Mouse (Mus musculus) hindbrain, embryonic 15.5 days (tissue): ENCODE data around the gene Phf1. TPM values are rescaled to one million over a fixed set of nuclear protein-coding genes. Genes with fewer than 3 reads are reported as not detected.
"Not testable (repeated sequence)": the region's sequence is repeated elsewhere in the genome, so short reads cannot be mapped to it uniquely, and the experiment has no call there.

Experiments
- ATAC-seq: fragments of 200-750 bp; cut with Nextera tagmentation; 2 replicates; pipeline ENCODE4 v1.8.0; 2017; ENCODE audit warnings: low read depth, moderate number of reproducible peaks, moderate TSS enrichment; ENCODE audit not compliant: low FRiP score
- H3K27ac ChIP-seq: fragments of 300-500 bp; sonication (generic); replicated peaks from 2 replicates; pipeline ENCODE4 v1.5.1; 2015; ENCODE audit warnings: mild to moderate bottlenecking, inconsistent platforms
- H3K27me3 ChIP-seq: fragments of 300-500 bp; sonication (generic); 2 replicates; pipeline ENCODE4 v1.6.1; 2015; ENCODE audit warnings: control low read depth, inconsistent platforms
- H3K36me3 ChIP-seq: fragments of 300-500 bp; sonication (generic); 2 replicates; pipeline ENCODE4 v1.6.1; 2015; ENCODE audit warnings: control low read depth, inconsistent platforms
- H3K4me1 ChIP-seq: fragments of 300-500 bp; sonication (generic); replicated peaks from 2 replicates; pipeline ENCODE4 v1.6.1; 2015; ENCODE audit warnings: control low read depth, inconsistent platforms
- H3K4me2 ChIP-seq: fragments of 300-500 bp; sonication (generic); 2 replicates; pipeline ENCODE4 v1.6.1; 2015; ENCODE audit warnings: moderate library complexity, mild to moderate bottlenecking, inconsistent platforms
- H3K4me3 ChIP-seq: fragments of 300-500 bp; sonication (generic); 2 replicates; pipeline ENCODE4 v1.5.1; 2015; ENCODE audit warnings: mild to moderate bottlenecking, inconsistent platforms
- H3K9ac ChIP-seq: fragments of 300-500 bp; sonication (generic); 2 replicates; pipeline ENCODE4 v1.6.1; 2015; ENCODE audit warnings: inconsistent platforms
- H3K9me3 ChIP-seq: fragments of 300-500 bp; sonication (generic); 2 replicates; pipeline ENCODE4 v1.6.1; 2016; ENCODE audit warnings: control low read depth, inconsistent platforms
- WGBS: fragments of 180-500 bp; shearing (Covaris S2); methylation state at CpG from one replicate; pipeline ENCODE4 v1.1.7; 2015; 5-methylcytosine and 5-hydroxymethylcytosine counted together
- microRNA-seq: library from miRNA; unstranded; fragments of <30 nt; microRNA quantifications from one replicate; pipeline ENCODE4, GENCODE M21; 2016
- polyA plus RNA-seq: library from polyadenylated mRNA; unstranded; fragments of >200 nt; fragmentation: Nextera tagmentation; extraction: Ambion mirVana; gene quantifications from 2 replicates; pipeline ENCODE4 v1.2.1, GENCODE M21; 2015

Gene Phf1
- polyA plus RNA-seq, 1 experiment from 2014 or later, result 34.7 TPM

DNA sequence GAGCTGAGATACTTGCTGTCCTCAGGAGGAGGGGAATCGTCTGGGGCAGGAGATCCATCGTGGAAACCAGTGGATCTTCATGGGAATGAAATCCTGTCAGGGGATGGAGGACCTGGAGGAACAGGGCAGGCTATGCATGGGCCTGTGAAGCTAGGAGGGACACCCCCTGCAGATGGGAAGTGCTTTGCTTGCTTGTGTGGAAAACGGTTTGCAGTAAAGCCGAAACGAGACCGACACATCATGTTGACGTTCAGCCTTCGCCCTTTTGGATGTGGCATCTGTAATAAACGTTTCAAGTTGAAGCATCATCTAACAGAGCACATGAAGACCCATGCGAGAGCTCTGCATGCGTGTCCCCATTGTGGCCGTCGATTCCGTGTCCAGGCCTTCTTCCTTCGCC, 41.7 kb downstream of the Phf1 start:
- H3K4me1 ChIP-seq, result peaks cover 64% of the 10 kb centered on the region
- H3K9me3 ChIP-seq, result no peaks in the 10 kb centered on the region
- ATAC-seq, result no peak
- peak overlapping the region; percentile 86; the same call in 1 of the 2 replicates for H3K4me3 ChIP-seq
- no peaks in the 10 kb centered on the region for H3K27me3 ChIP-seq
- H3K36me3 ChIP-seq, result peaks cover 51% of the 10 kb centered on the region
- no peak overlapping the region for H3K9ac ChIP-seq
- peak overlapping the region; percentile 94 for H3K4me2 ChIP-seq
- WGBS, result 94% methylated on average over 15 of the region's 15 CpGs
- no peak overlapping the region for H3K27ac ChIP-seq

DNA sequence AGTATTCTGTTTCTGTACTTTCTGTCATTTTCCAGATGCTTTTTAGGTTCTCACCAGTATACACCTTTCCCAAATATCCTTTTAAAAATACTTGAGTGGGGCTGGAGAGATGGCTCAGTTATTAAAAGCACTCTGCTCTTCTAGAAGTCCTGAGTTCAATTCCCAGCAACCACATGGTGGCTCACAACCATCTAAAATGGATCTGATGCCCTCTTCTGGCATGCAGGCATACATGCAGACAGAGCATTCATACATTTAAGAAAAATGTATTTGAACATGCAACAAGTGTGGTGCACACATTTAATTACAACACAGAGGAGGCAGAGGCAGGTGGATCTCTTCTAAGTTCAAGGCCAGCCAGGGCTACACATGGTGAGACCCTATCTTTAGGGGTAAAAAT, 42.6 kb downstream of the Phf1 start:
- Histone ChIP-seq H3K36me3 (peaks cover 49% of the 10 kb centered on the region), H3K9ac (no peak overlapping the region), H3K4me1 (peaks cover 64% of the 10 kb centered on the region), H3K4me3 (no peak overlapping the region), H3K27ac (no peak overlapping the region), H3K9me3 (no peaks in the 10 kb centered on the region), H3K27me3 (no peaks in the 10 kb centered on the region), H3K4me2 (no peak overlapping the region)
- no peak for ATAC-seq

DNA sequence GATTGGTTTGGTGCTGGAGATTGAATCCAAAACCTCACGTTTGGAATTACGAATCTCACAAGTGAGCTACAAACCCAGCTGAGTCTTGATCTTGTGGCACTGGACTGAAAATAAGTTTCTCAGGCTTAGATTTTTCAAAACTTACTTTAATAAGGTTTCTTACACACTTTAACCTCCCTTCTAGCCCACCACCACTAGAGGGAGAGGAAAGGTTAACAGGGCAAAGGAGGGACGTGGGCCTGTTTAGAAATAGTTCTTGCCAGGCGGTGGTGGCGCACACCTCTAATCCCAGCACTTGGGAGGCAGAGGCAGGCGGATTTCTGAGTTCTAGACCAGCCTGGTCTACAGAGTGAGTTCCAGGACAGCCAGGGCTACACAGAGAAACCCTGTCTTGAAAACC, 44.5 kb downstream of the Phf1 start:
- not testable (repeated sequence) for H3K4me3 ChIP-seq, ATAC-seq, H3K9me3 ChIP-seq, H3K27ac ChIP-seq, H3K27me3 ChIP-seq, H3K4me2 ChIP-seq, H3K9ac ChIP-seq
- WGBS, result 92% methylated on average over 6 of the region's 6 CpGs
- Histone ChIP-seq H3K36me3 (peaks cover 49% of the 10 kb centered on the region), H3K4me1 (peaks cover 49% of the 10 kb centered on the region)

DNA sequence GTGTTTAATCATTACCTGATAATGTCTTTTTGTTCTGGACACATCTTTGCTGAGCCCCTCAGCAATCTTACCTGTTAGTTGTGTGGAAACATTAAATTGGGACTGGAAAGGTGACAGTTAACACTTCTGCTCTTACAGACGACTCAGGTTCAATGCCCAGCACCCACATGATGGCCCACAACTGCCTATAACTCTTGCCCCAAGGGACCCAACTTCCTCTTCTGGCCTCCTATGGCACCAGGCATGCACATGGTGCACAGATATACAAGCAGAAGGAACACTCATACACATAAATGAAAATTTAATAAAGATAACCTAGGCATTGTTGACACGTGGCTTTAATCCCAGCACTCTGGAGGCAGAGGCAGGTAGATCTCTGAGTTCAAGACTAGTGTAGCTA, 46.6 kb downstream of the Phf1 start:
- Histone ChIP-seq H3K27me3 (no peaks in the 10 kb centered on the region), H3K4me2 (no peak overlapping the region), H3K9me3 (no peaks in the 10 kb centered on the region), H3K4me3 (no peak overlapping the region), H3K9ac (no peak overlapping the region), H3K4me1 (peaks cover 36% of the 10 kb centered on the region), H3K27ac (no peak overlapping the region), H3K36me3 (peaks cover 48% of the 10 kb centered on the region)
- 81% methylated on average over 2 of the region's 2 CpGs for WGBS
- no peak for ATAC-seq

DNA sequence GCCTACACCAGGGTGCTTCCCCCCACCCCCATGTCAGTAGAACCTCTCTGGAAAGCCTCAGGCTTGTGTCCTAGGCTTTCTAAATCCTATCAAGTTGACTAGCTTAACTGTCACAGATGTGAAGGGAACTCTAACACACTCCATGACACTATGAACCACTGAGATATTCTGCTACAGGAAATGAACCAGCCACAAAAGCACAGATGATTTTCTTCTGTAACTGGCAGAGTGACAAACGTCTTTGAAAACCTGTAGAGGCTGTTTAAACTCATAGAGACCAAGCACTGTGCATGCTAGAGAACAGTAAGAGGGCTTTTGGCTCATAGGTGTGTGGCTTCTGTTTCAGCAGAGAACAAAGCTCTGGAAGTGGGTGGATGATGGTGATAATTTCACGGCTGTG, 48.2 kb downstream of the Phf1 start:
- Histone ChIP-seq H3K4me1 (peaks cover 20% of the 10 kb centered on the region), H3K9me3 (no peaks in the 10 kb centered on the region), H3K27me3 (no peaks in the 10 kb centered on the region), H3K4me2 (no peak overlapping the region), H3K4me3 (no peak overlapping the region), H3K9ac (no peak overlapping the region), H3K27ac (no peak overlapping the region), H3K36me3 (peaks cover 32% of the 10 kb centered on the region)
- no peak for ATAC-seq
- 78% methylated on average over 2 of the region's 2 CpGs for WGBS

DNA sequence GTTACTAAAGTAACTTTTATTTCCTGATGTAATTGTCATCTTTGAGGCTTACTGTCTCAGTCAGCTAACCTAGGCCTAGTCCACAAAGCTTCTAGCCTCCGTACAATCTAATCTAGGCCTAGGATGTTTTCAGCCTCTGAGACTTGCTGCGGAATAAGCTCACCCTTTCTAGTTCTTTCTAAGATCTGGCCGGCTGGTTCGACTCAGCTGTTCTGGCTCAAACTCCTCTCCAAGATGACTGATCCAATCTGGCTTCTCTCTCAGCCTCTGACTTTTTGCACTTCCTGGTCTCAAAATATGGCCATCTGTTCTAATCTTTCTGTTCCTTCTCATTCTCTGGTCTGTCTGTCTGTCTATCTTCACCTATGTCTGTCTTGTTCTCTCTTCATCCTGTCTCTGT, 50.5 kb downstream of the Phf1 start:
- no peak for ATAC-seq
- Histone ChIP-seq H3K36me3 (peaks cover 14% of the 10 kb centered on the region), H3K9me3 (no peaks in the 10 kb centered on the region), H3K4me2 (no peak overlapping the region), H3K9ac (no peak overlapping the region), H3K4me1 (peaks cover 6% of the 10 kb centered on the region; the same call in 1 of the 2 replicates), H3K27ac (no peak overlapping the region), H3K27me3 (no peaks in the 10 kb centered on the region), H3K4me3 (no peak overlapping the region)
- WGBS, result 99% methylated on average over 4 of the region's 4 CpGs

DNA sequence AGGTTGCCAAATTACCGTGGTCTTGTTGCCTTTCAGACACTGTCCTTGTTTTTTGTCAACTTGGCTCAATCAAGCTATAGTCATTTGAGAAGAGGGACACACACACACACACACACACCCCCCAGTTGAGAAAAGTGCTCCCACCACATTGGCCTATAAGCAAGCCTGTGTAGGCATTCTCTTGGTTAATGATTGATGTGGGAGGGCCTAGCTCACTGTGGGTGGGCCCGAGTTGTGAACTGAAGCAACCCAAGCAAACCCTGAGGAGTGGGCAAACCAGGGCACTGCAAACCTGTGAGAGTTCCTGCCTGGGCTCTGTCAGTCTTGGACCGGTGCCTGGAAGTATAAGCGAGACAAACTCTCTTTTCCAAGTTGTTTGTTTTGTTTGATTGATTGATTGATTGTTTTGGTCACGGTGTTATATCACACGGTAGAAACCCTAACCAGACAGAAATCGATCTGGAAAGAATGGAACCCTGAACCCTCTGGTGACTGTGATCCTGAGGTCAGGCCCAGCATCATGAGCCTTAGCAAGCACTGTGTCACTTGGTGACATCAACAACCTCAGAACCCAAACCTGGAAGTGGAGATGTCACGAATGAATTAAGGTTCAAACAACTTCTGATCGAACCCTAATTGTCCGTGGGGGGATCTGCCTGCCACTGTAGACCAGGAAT, 52.8 kb downstream of the Phf1 start:
- Histone ChIP-seq H3K27me3 (no peaks in the 10 kb centered on the region), H3K4me3 (no peak overlapping the region), H3K4me1 (no peaks in the 10 kb centered on the region), H3K36me3 (peaks cover 3% of the 10 kb centered on the region; the same call in 1 of the 2 replicates), H3K4me2 (no peak overlapping the region), H3K9ac (no peak overlapping the region), H3K9me3 (no peaks in the 10 kb centered on the region), H3K27ac (no peak overlapping the region)
- ATAC-seq, result no peak
- WGBS, result 81% methylated on average over 10 of the region's 10 CpGs

Small RNA genes lying within 50 kb of the gene (microRNA-seq; reads per million reads assigned to microRNA genes)
- gene Gm27775, result not detected
- gene Mir3083, result 1.3 reads per million
- gene Mir6968, result 0.65 reads per million

Other genes with a start within 250 kb of the Phf1 start
- gene Crebrf, start 217.4 kb upstream of the Phf1 start, polyA plus RNA-seq, result 11.5 and 12.4 TPM in 2 replicates
- 54.8 and 58.6 TPM in 2 replicates for gene Bnip1, start 152.0 kb upstream of the Phf1 start, polyA plus RNA-seq
- 0.09 TPM in 1 of 2 replicates, not detected in the other for gene Nkx2-5, start 88.0 kb upstream of the Phf1 start, polyA plus RNA-seq
- 3.4 and 3.7 TPM in 2 replicates for gene Kifc5b, start 16.0 kb upstream of the Phf1 start, polyA plus RNA-seq
- 134 and 138 TPM in 2 replicates for gene Cuta, start 6.5 kb downstream of the Phf1 start, polyA plus RNA-seq
- gene Syngap1, start 8.2 kb downstream of the Phf1 start, polyA plus RNA-seq, result 4.7 and 5.1 TPM in 2 replicates
- 14.6 and 14.7 TPM in 2 replicates for gene Zbtb9, start 40.1 kb downstream of the Phf1 start, polyA plus RNA-seq
- 4.1 and 4.5 TPM in 2 replicates for gene Bak1, start 96.0 kb downstream of the Phf1 start, polyA plus RNA-seq
- 0.79 and 1.2 TPM in 2 replicates for gene Itpr3, start 124.3 kb downstream of the Phf1 start, polyA plus RNA-seq
- gene Uqcc2, start 200.9 kb downstream of the Phf1 start, polyA plus RNA-seq, result 379 and 389 TPM in 2 replicates
- gene Ip6k3, start 234.7 kb downstream of the Phf1 start, polyA plus RNA-seq, result 0.26 and 0.28 TPM in 2 replicates